Mouse (Mus musculus) MEL (cell line): ENCODE results near the gene Pemt. TPM values are rescaled to one million over a fixed set of nuclear protein-coding genes. Genes with fewer than 3 reads are reported as not detected.
A peak's percentile ranks its signal among the peaks of the same experiment; 100 is the strongest.

ENCODE experiments used
- DNase-seq: peaks from one replicate; pipeline ENCODE4 v3.0.0; 2011; ENCODE audit warnings: low read depth, low spot score
- H3K27ac ChIP-seq: 2 replicates; pipeline ENCODE4 v1.5.1; 2012; ENCODE audit warnings: low read depth, mild to moderate bottlenecking, control low read depth, low read length, moderate library complexity; ENCODE audit not compliant: control insufficient read depth
- H3K27me3 ChIP-seq, 2 experiments: fragments of 150-350 bp in 1 of 2; sonication (generic) in 1 of 2; 2 replicates each; pipeline ENCODE4 v1.6.1; 2012; ENCODE audit warnings: low read length in 2 of 2, mild to moderate bottlenecking in 2 of 2, improper control_type of control experiment in 1 of 2, moderate library complexity in 1 of 2; ENCODE audit not compliant: insufficient read depth in 2 of 2, control insufficient read depth in 1 of 2
- H3K36me3 ChIP-seq, 2 experiments: 2 replicates each; pipeline ENCODE4 v1.6.1; 2012 to 2014; ENCODE audit warnings: low read length in 2 of 2, improper control_type of control experiment in 1 of 2, inconsistent platforms in 1 of 2, mild to moderate bottlenecking in 1 of 2; ENCODE audit not compliant: insufficient read depth in 2 of 2, control insufficient read depth in 1 of 2
- H3K4me1 ChIP-seq, 2 experiments: fragments of 150-350 bp in 1 of 2; sonication (generic) in 1 of 2; 2 replicates each; pipeline ENCODE4 v1.6.1; 2012; ENCODE audit warnings: low read length in 2 of 2, improper control_type of control experiment in 1 of 2, mild to moderate bottlenecking in 1 of 2; ENCODE audit not compliant: insufficient read depth in 2 of 2, control insufficient read depth in 1 of 2
- H3K4me3 ChIP-seq, 2 experiments: fragments of 150-350 bp in 1 of 2; sonication (generic) in 1 of 2; 2 replicates each; pipeline ENCODE4 v1.5.1; 2012; ENCODE audit warnings: low read depth in 2 of 2, low read length in 2 of 2, mild to moderate bottlenecking in 2 of 2, moderate library complexity in 2 of 2, control low read depth in 1 of 2, improper control_type of control experiment in 1 of 2; ENCODE audit not compliant: control insufficient read depth in 1 of 2, insufficient read depth in 1 of 2
- H3K79me2 ChIP-seq: 2 replicates; pipeline ENCODE4 v1.6.1; 2012; ENCODE audit warnings: mild to moderate bottlenecking, low read length, moderate library complexity; ENCODE audit not compliant: control insufficient read depth, poor library complexity, insufficient read depth
- H3K9ac ChIP-seq: 2 replicates; pipeline ENCODE4 v1.6.1; 2012; ENCODE audit warnings: low read depth, mild to moderate bottlenecking, control low read depth, low read length, moderate library complexity; ENCODE audit not compliant: control insufficient read depth, poor library complexity, severe bottlenecking
- H3K9me3 ChIP-seq: fragments of 150-350 bp; sonication (generic); replicated peaks from 2 replicates; pipeline ENCODE4 v1.6.1; 2012; ENCODE audit warnings: mild to moderate bottlenecking, low read length, improper control_type of control experiment, moderate library complexity; ENCODE audit not compliant: insufficient read depth
- ELF1 ChIP-seq: IDR thresholded peaks from 2 replicates; pipeline ENCODE4 v1.6.1; 2014; ENCODE audit warnings: low read depth, mild to moderate bottlenecking, inconsistent platforms, low read length, improper control_type of control experiment, moderate library complexity
- GATA1 ChIP-seq: IDR thresholded peaks from 2 replicates; pipeline ENCODE4 v1.6.1; 2011; ENCODE audit warnings: low read depth, low read length, improper control_type of control experiment
- HCFC1 ChIP-seq: IDR thresholded peaks from 2 replicates; pipeline ENCODE4 v1.6.1; 2012; ENCODE audit warnings: low read depth, mild to moderate bottlenecking, inconsistent platforms, low read length, improper control_type of control experiment, moderate library complexity
- JUND ChIP-seq: IDR thresholded peaks from 2 replicates; pipeline ENCODE4 v1.6.1; 2011; ENCODE audit warnings: low read depth, mild to moderate bottlenecking, improper control_type of control experiment, low read length
- MXI1 ChIP-seq: IDR thresholded peaks from 2 replicates; pipeline ENCODE4 v1.6.1; 2011; ENCODE audit warnings: mild to moderate bottlenecking, low read depth, low read length, improper control_type of control experiment
- MYB ChIP-seq: IDR thresholded peaks from 2 replicates; pipeline ENCODE4 v1.6.1; 2011; ENCODE audit warnings: mild to moderate bottlenecking, low read depth, low read length, improper control_type of control experiment
- MYC ChIP-seq: IDR thresholded peaks from 2 replicates; pipeline ENCODE4 v1.6.1; 2011; ENCODE audit warnings: low read depth, mild to moderate bottlenecking, low read length, improper control_type of control experiment, moderate library complexity
- POLR2AphosphoS2 ChIP-seq: IDR thresholded peaks from 2 replicates; pipeline ENCODE4 v1.6.1; 2011; ENCODE audit warnings: low read length, improper control_type of control experiment
- POLR2AphosphoS5 ChIP-seq: IDR thresholded peaks from 2 replicates; pipeline ENCODE4 v1.6.1; 2012; ENCODE audit warnings: low read depth, borderline replicate concordance, mild to moderate bottlenecking, inconsistent platforms, low read length, moderate library complexity, mixed read lengths
- SIN3A ChIP-seq: IDR thresholded peaks from 2 replicates; pipeline ENCODE4 v1.6.1; 2012; ENCODE audit warnings: low read length, improper control_type of control experiment, inconsistent platforms
- TAL1 ChIP-seq: IDR thresholded peaks from 2 replicates; pipeline ENCODE4 v1.6.1; 2012; ENCODE audit warnings: mild to moderate bottlenecking, inconsistent platforms, low read length, moderate library complexity, mixed read lengths
- TCF12 ChIP-seq: IDR thresholded peaks from 2 replicates; pipeline ENCODE4 v1.6.1; 2014; ENCODE audit warnings: low read depth, mild to moderate bottlenecking, inconsistent platforms, low read length, improper control_type of control experiment, moderate library complexity
- USF1 ChIP-seq: IDR thresholded peaks from 2 replicates; pipeline ENCODE4 v1.6.1; 2014; ENCODE audit warnings: low read depth, mild to moderate bottlenecking, inconsistent platforms, low read length, improper control_type of control experiment, moderate library complexity
- ZKSCAN1 ChIP-seq: IDR thresholded peaks from 2 replicates; pipeline ENCODE4 v1.6.1; 2012; ENCODE audit warnings: low read depth, mild to moderate bottlenecking, inconsistent platforms, low read length, improper control_type of control experiment, moderate library complexity
- polyA plus RNA-seq, 2 experiments: library from polyadenylated mRNA; stranded (reverse) in 1 of 2; unstranded in 1 of 2; fragments of >175 nt in 1 of 2; fragments of >200 nt in 1 of 2; gene quantifications; 2 replicates each; pipeline versions ENCODE4 v1.2.1 to v1.2.4; 2012; ENCODE audit warnings: low replicate concordance in 2 of 2, low read depth in 1 of 2; ENCODE audit not compliant: insufficient read length in 2 of 2, insufficient read depth in 1 of 2, missing spikeins in 1 of 2
- total RNA-seq: library from RNA; depleted of rRNA; stranded (reverse); fragments of 300-350 nt; gene quantifications from 2 replicates; pipeline ENCODE4 v1.2.3, GENCODE M21; 2012; rRNA removed

Pemt gene
- total and polyA plus RNA-seq, 3 experiments = 26.1 to 27.9 TPM; not detected in 1

DNA sequence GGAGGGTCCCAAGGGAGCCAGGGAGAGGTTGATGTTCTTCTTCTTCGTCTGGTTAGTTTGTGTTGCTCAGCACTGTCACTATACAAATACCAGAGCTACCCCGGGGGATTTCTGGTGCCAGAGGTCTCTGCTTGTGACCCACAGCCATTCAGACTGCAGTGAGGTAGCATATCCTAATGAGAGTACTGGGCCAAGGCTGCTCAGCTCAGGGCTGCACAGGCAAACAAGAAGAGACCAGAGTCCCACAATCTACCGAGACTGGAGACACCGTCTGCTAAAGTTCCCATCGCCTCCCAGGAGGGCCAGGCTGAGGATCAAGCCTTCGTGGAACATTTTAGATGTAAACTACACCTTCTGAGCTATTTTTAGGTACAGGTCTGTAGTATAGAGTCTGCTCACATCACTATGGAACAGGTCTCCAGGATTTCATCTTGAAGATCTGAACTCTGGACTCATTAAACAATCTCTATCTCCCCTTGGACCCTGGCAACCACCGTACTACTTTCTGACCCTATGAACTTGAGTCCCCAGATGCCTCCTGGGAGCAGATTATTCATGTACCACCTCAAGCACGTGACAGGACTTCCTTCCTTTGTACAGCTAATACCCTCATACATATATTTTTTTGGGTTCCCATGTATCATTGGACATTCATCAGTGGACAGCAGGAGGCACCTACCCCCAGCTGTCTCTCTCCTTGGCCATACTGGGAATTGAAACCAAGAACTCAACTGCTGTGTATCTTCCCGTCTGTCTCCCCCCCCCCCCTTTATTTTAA is 113.5 kb downstream of the Pemt start:
- Histone ChIP-seq H3K4me3 (no peak overlapping the region), H3K4me1 (peaks cover 0 to 3% of the 10 kb centered on the region in 2 experiments; a peak in 3 of 4 replicates), H3K9me3 (no peaks in the 10 kb centered on the region), H3K27ac (no peak overlapping the region), H3K36me3 (no peaks in the 10 kb centered on the region), H3K79me2 (no peaks in the 10 kb centered on the region), H3K9ac (no peak overlapping the region), H3K27me3 (peaks cover 5 to 8% of the 10 kb centered on the region in 2 experiments; a peak in 3 of 4 replicates)
- DNase-seq = no peak
- TF ChIP-seq ZKSCAN1 (no peak), USF1 (peak; percentile 58; the same call in 1 of the 2 replicates)

DNA sequence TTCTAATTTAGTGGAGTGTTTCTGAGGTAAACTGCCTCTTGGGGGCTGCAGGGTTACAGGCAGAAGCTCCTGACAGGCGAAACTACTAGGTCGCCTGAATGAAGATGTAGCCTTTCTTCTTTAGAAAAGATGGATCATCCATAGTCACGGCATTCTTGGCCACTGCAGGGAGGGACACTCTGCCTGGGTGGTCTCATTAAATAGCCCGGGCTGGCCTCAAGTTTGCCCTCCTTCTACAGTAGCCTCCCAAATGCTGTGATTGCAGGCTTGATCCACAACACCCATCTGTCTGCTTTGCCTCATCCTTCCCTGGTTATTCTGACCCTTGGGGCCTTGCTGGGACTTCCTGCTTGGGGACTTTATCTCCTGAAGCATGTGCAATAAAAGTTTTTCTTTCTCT is 116.3 kb downstream of the Pemt start:
- no peak overlapping the region for H3K4me3 ChIP-seq
- H3K79me2 ChIP-seq = no peaks in the 10 kb centered on the region
- peaks cover 5 to 8% of the 10 kb centered on the region in 2 experiments; a peak in 3 of 4 replicates for H3K27me3 ChIP-seq
- H3K27ac ChIP-seq = no peak overlapping the region
- DNase-seq = no peak
- no peak overlapping the region for H3K9ac ChIP-seq
- no peak for TF ChIP-seq POLR2AphosphoS2
- no peak for TF ChIP-seq SIN3A
- TF ChIP-seq TCF12 = no peak
- TF ChIP-seq GATA1 = no peak
- no peak for TF ChIP-seq TAL1
- no peak for TF ChIP-seq ELF1
- TF ChIP-seq MXI1 = no peak
- TF ChIP-seq MYC = no peak
- no peak for TF ChIP-seq POLR2AphosphoS5
- TF ChIP-seq HCFC1 = no peak
- no peak for TF ChIP-seq JUND
- TF ChIP-seq ZKSCAN1 = no peak
- H3K9me3 ChIP-seq = no peaks in the 10 kb centered on the region
- H3K36me3 ChIP-seq = no peaks in the 10 kb centered on the region
- H3K4me1 ChIP-seq = no peaks in the 10 kb centered on the region

DNA sequence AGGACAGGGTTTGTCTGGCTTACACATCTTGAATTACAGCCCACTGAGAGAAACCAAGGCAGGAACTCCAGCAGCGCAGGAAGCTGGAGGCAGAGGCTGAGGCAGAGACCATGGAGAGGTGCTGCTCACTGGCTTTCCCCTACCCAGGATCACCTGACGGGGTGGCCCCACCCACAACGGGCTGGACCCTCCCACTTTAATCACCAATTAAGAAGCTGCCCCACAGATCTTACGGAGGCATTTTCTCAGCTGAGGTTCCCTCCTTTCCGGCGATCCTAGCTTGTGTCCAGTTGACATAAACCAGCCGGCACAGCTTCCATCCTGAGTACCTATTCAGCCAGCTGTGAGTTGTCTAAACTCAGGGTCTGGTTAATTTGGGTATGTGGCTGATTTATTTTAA is 125.0 kb downstream of the Pemt start:
- Histone ChIP-seq H3K9me3 (no peaks in the 10 kb centered on the region), H3K27me3 (no peaks in the 10 kb centered on the region; a peak in 1 of 4 replicates), H3K27ac (no peak overlapping the region), H3K9ac (no peak overlapping the region), H3K4me3 (no peak overlapping the region), H3K36me3 (peaks cover 0 to 38% of the 10 kb centered on the region in 2 experiments; a peak in 2 of 4 replicates), H3K79me2 (no peaks in the 10 kb centered on the region), H3K4me1 (peaks cover 32 to 49% of the 10 kb centered on the region in 2 experiments)
- DNase-seq = peak; percentile 48
- TF ChIP-seq MYB (no peak), USF1 (peak; percentile 76)

Other genes with a start within 250 kb of the Pemt start
- 33.7 and 36.3 TPM in 2 replicates for gene Flcn, start 236.5 kb downstream of the Pemt start, total RNA-seq
- gene Flcn, start 236.5 kb downstream of the Pemt start, polyA plus RNA-seq = 10 to 100 TPM in 1 of 2 experiments, not detected in 1; 36.1 TPM
- gene Nt5m, start 207.0 kb downstream of the Pemt start, total RNA-seq = 22.2 and 26.6 TPM in 2 replicates
- gene Nt5m, start 207.0 kb downstream of the Pemt start, polyA plus RNA-seq = 10 to 100 TPM in 1 of 2 experiments, not detected in 1; 29.1 TPM
- gene Cops3, start 206.7 kb downstream of the Pemt start, total RNA-seq = 180 and 181 TPM in 2 replicates
- gene Cops3, start 206.7 kb downstream of the Pemt start, polyA plus RNA-seq = 100 to 1,000 TPM in 1 of 2 experiments, not detected in 1; 198 TPM
- 43.8 and 46.8 TPM in 2 replicates for gene Med9, start 98.3 kb downstream of the Pemt start, total RNA-seq
- 10 to 100 TPM in 1 of 2 experiments, not detected in 1; 48.4 TPM for gene Med9, start 98.3 kb downstream of the Pemt start, polyA plus RNA-seq
- gene Rasd1, start 81.5 kb downstream of the Pemt start, total RNA-seq = not detected in 2 replicates
- gene Rasd1, start 81.5 kb downstream of the Pemt start, polyA plus RNA-seq = under 1 TPM in 1 of 2 experiments, not detected in 1; 0.06 TPM
- 25.0 and 26.3 TPM in 2 replicates for gene Rai1, start 58.5 kb upstream of the Pemt start, total RNA-seq
- gene Rai1, start 58.5 kb upstream of the Pemt start, polyA plus RNA-seq = 100 to 1,000 TPM in 1 of 2 experiments, 10 to 100 TPM in 1; 56.7 to 101 TPM
- 288 and 305 TPM in 2 replicates for gene Srebf1, start 176.1 kb upstream of the Pemt start, total RNA-seq
- 100 to 1,000 TPM in 1 of 2 experiments, not detected in 1; 241 TPM for gene Srebf1, start 176.1 kb upstream of the Pemt start, polyA plus RNA-seq